Mouse (Mus musculus) ES-CJ7 (cell line): ENCODE measurements around the gene Traf3.

Experiments
- DNase-seq: peaks from one replicate; pipeline ENCODE4 v3.0.0; 2011; ENCODE audit warnings: low read depth, low spot score

Gene Traf3

DNA sequence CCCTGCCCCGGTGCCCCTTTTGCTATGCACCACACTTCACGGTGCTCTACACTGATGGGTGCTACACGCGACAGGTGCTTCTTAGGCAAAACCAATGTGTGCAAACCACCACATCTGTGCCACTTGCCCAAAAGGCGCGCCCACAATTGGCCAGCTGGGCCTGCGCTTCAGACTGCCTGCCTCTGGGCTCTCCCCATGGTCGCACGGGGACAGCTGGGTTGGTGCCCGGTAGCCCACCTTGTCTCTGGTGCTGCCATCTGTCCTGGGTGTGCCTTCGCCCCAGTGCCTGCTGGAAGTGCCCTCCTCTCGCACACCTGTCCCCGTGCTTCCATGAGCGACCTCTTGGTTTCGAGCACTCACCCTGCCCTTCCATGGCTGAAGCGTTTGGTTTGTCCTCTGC lies 97.5 kb downstream of the Traf3 start:
- no peak for DNase-seq

DNA sequence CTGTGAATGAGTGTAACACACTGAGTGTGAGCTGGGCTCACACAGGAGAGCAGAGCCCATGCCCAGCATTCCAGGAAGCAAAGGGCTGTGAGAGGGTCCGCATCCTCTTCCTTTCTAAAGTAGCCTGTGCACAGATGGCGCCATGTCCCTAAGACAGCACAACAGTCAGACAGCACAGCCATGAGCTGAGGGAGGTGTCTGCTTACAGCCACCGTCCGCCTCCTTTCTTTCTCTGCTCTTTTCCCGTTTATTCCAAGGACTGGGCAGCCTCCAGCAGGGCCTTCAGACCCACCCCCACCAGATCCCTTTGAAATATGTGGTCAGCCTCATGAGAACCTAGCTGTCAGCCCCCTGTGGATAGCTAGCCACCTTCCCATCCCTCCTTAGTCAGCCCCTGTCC lies 99.0 kb downstream of the Traf3 start:
- no peak for DNase-seq

GRCm38 (mm10) chr12:111266592-111266991 lies 100.4 kb downstream of the Traf3 start:
- no peak for DNase-seq

- no peak for DNase-seq
Observed at GRCm38 (mm10) chr12:111267673-111268325, 101.6 kb downstream of the Traf3 start.

- DNase-seq, result peak; percentile 22
Observed at GRCm38 (mm10) chr12:111270629-111271277, 104.6 kb downstream of the Traf3 start, which contains the start of gene Amn. Gene Amn, plus strand, starts transcription at chr12:111271095.

DNA sequence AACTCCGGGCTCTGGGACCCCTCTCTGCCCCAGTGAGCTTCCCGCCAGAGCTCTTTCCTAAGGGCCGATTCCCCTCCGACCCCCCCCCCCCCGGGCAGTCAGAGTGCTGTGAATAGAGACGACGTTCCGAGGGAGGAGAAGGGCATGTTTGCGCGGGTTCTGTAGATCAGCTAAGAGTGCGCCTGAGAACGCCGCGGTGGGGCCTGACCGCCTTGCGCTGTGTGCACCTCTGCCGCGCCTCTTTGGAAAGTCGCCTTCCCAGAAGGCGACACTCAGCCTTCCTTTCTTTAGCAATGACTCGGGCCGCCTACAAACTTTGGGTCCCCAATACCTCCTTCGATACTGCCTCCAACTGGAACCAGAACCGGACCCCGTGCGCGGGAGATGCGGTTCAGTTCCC lies 105.2 kb downstream of the Traf3 start:
- DNase-seq, result peak; percentile 39

- peak; percentile 65 for DNase-seq
Observed at GRCm38 (mm10) chr12:111271966-111272365, 105.8 kb downstream of the Traf3 start.

- peak; percentile 92 for DNase-seq
Observed at GRCm38 (mm10) chr12:111272420-111272819, 106.2 kb downstream of the Traf3 start.

DNA sequence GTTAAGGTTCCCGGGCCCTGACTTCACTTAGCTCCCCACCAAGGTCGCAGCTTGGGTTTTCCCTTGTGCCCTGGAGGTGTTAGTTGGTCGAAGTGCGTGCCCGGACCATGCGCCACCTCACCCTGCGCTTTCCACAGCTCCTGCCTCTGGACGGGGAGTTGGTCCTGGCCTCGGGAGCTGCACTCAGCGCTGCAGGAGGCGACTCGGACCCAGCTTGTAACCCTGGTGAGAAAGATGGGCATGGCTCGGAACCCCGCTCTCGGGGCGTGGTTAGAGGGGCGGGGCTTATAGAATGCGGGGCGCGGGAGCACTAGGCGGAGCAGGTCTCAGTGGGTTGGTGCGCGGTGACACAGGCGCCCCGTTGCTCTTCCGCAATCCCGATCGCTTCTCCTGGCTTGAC lies 107.8 kb downstream of the Traf3 start:
- peak; percentile 34 for DNase-seq

DNA sequence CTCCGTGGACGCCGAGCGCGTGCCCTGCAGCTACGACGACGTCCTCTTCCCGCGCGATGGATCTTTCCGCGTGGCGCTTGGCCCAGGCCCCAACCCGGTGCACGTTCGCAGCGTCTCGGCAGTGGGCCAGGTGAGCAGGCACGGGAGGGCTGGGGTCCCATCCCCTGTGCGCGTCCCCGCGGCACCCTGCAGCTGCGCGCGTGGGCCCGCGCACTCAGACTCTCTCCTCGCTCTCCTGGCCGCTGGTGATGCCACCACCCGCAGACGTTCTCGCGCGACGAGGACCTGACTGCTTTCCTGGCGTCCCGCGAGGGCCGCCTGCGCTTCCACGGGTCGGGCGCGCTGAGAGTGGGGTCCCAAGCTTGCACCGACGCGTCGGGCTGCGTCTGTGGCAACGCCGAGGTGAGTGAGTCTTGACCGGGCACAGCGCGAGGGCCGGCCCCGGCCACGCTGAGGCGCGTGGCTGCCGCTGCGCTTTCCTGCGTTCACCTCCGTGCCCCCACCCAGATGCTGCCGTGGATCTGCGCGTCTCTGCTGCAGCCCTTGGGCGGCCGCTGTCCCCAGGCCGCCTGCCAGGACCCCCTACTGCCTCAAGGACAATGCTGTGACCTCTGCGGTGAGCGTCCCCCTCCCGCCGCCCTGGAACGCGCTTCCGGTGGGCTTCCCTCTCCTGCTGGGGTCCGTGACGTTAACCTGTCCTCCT lies 108.4 kb downstream of the Traf3 start:
- DNase-seq, result no peak

DNA sequence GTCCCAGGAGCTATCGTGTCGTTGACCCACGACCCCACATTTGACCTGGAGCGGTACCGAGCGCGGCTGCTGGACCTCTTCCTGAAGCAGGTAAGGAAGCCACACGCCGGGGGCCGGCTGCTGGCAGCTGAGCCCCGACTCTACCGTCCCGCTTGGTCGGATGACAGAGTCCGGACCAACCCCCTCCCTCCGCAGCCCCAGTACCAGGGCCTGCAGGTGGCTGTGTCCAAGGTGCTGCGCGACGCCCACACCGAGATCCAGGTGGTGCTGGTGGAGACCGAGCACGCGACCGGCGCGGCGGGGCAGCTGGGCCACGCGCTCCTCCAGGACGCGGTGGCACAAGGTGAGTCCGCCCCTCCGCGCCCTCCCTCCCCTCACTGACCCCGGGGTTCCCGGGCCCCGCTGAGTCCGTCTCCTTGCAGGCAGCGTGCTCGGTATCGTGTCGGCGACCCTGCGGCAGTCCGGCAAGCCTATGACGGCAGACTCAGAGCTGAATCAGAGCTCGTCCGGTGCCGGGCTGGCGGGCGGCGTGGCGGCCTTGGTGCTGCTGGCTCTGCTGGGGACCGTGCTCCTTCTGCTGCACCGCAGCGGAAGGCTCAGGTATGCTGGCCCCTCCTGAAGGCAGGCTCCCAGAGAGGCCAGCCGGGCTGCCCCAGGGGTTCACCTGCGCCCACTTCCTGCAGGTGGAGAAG lies 109.1 kb downstream of the Traf3 start:
- no peak for DNase-seq

GRCm38 (mm10) chr12:111276371-111276770 lies 110.2 kb downstream of the Traf3 start:
- DNase-seq, result no peak

DNA sequence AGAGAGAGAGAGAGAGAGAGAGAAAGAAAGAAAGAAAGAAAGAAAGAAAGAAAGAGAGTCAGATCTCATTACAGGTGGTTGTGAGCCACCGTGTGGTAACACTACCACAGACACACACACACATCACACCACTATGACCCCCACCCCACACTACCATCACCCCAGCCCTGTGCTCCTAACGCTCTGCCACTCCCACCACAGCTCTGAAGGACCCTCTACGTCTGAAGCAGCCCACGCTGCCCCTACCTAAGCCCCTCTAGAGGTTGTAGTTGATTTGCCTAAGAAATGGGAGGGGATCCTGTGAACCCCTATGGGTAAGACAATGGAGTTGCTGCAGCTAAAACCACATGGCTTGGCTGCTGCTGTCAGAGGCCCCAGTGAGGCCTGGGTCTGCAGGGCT lies 117.4 kb downstream of the Traf3 start:
- DNase-seq, result no peak

DNA sequence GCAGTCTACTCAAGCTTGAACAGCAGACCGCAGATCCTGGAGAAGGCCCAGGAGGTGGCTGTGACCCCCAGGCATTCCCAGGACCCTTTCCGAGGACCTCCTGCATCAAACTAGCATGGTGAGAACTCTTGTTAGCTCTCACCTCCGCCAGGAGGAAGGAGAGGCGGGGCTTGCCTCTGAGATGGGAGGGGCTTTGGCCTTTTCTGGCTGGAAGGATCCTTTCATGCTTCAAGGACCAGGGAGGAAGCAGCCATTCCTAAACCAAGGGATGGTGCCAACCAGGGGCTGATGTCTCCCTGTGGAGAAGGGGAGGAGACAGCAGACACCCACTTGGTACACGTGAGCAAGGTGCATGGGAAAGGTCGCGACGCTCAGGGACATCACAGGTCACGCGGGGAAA lies 118.4 kb downstream of the Traf3 start:
- DNase-seq, result peak; percentile 52

- no peak for DNase-seq
Observed at GRCm38 (mm10) chr12:111293025-111293424, 126.9 kb downstream of the Traf3 start.

- no peak for DNase-seq
Observed at GRCm38 (mm10) chr12:111301322-111302017, 135.3 kb downstream of the Traf3 start.

GRCm38 (mm10) chr12:111302018-111302345 lies 135.8 kb downstream of the Traf3 start:
- DNase-seq, result peak; percentile 16

GRCm38 (mm10) chr12:111303702-111304337 lies 137.7 kb downstream of the Traf3 start:
- DNase-seq, result no peak

GRCm38 (mm10) chr12:111306821-111307220 lies 140.7 kb downstream of the Traf3 start:
- DNase-seq, result no peak

DNA sequence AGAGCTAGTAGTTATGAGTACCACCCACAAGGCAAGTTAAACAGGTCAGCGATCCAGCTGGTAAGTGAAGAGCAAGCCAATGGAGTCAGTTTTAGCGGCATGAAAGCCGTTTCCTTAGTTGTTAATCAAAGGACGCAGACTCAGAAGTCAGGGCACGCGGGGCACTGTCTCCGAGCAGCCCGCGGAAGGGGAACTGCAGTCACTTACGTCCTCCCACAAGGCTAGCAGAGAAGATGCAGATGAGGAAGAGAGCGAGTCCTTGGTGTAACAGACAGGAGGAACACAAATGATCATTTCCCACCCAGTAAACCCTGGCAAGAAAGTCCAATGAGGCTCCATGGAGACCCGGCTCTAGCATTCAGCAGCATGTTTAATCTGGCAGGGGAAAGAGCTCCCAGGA lies 143.1 kb downstream of the Traf3 start:
- no peak for DNase-seq

- peak; percentile 51 for DNase-seq
Observed at GRCm38 (mm10) chr12:111309931-111310330, 143.8 kb downstream of the Traf3 start.
